Comparison of ENCODE assay signal across 21 mouse cellular contexts in genomic region chr17:64752126-64753019, GRCm38 (mm10).
DNase-seq lines count a peak whose midpoint lies in the region; ATAC-seq lines count a peak whose summit lies in the region.
"Had no signal": no experiment of that assay in that cellular context is flagged by ENCODE, and none has a peak within 500 bp of the region (broad histone marks: within the 10 kb centered on the region; RNA-seq: fewer than 3 reads in every experiment).

No protein-coding gene starts in this region.

- DNase-seq in heart, adult 18-20 months: peak; percentile 61 to 82
- no peak for DNase-seq in heart, embryonic 10.5 days (ENCODE audit: low spot score)
- peak; percentile 16 for DNase-seq in limb, embryonic 11.5 days (ENCODE audit: low spot score)
- DNase-seq in limb, embryonic 10.5 days (ENCODE audit: low spot score): no peak
- DNase-seq in heart, postnatal 25 days (ENCODE audit: low spot score): peak; percentile 17
- DNase-seq in liver, embryonic 11.5 days (ENCODE audit: low spot score): no peak
- DNase-seq: adrenal gland, postnatal 10 days; cerebellum, adult 18-20 months; cerebellum, postnatal 36 days; forebrain, postnatal 0 days; layer of hippocampus, postnatal 36 days; right cerebral cortex, postnatal 14 days; thymus, postnatal 25 days had no signal

- no peak overlapping the region for H3K4me3 ChIP-seq in heart, embryonic 10.5 days
- no peak overlapping the region for H3K4me3 ChIP-seq in limb, embryonic 11.5 days (ENCODE audit: low read depth, low read length)
- no peak overlapping the region for H3K4me3 ChIP-seq in limb, embryonic 10.5 days
- H3K4me3 ChIP-seq in brown adipose tissue, adult 24 weeks (ENCODE audit: insufficient read depth, low read depth, low read length): no peak overlapping the region
- H3K4me3 ChIP-seq in liver, embryonic 11.5 days (ENCODE audit: low read depth, low read length): no peak overlapping the region
- H3K4me3 ChIP-seq: embryonic facial prominence, embryonic 15.5 days; forebrain, embryonic 10.5 days; layer of hippocampus, adult 2 months; limb, embryonic 15.5 days; midbrain, embryonic 12.5 days; neural tube, embryonic 12.5 days had no signal

- H3K9me3 ChIP-seq in heart, embryonic 10.5 days: no peaks in the 10 kb centered on the region
- H3K9me3 ChIP-seq in limb, embryonic 11.5 days (ENCODE audit: control insufficient read depth, low read length): no peaks in the 10 kb centered on the region
- H3K9me3 ChIP-seq in limb, embryonic 10.5 days (replicated peaks): no peaks in the 10 kb centered on the region
- no peaks in the 10 kb centered on the region for H3K9me3 ChIP-seq in liver, embryonic 11.5 days (ENCODE audit: control insufficient read depth, low read length)
- H3K9me3 ChIP-seq: embryonic facial prominence, embryonic 15.5 days; forebrain, embryonic 10.5 days; limb, embryonic 15.5 days; midbrain, embryonic 12.5 days; neural tube, embryonic 12.5 days had no signal

- H3K27me3 ChIP-seq in heart, embryonic 10.5 days (ENCODE audit: insufficient read depth, poor library complexity, severe bottlenecking): no peaks in the 10 kb centered on the region
- H3K27me3 ChIP-seq in limb, embryonic 11.5 days (ENCODE audit: control insufficient read depth, insufficient read depth, low read length): no peaks in the 10 kb centered on the region
- H3K27me3 ChIP-seq in limb, embryonic 10.5 days (ENCODE audit: low read depth, poor library complexity, severe bottlenecking): no peaks in the 10 kb centered on the region
- no peaks in the 10 kb centered on the region for H3K27me3 ChIP-seq in liver, embryonic 11.5 days (replicated peaks; ENCODE audit: control insufficient read depth, insufficient read depth, low read length)
- H3K27me3 ChIP-seq: embryonic facial prominence, embryonic 15.5 days; limb, embryonic 15.5 days; midbrain, embryonic 12.5 days; neural tube, embryonic 12.5 days had no signal

- intact Hi-C loops in heart, postnatal 25 days (cut with DNase I): no loop called here

- H3K36me3 ChIP-seq in heart, embryonic 10.5 days: peaks cover 9% of the 10 kb centered on the region
- H3K36me3 ChIP-seq in limb, embryonic 11.5 days (ENCODE audit: control insufficient read depth, insufficient read depth, low read length): peaks cover 2% of the 10 kb centered on the region; the same call in 1 of the 2 replicates
- H3K36me3 ChIP-seq in limb, embryonic 10.5 days: peaks cover 8% of the 10 kb centered on the region; the same call in 1 of the 2 replicates
- peaks cover 2% of the 10 kb centered on the region; the same call in 1 of the 2 replicates for H3K36me3 ChIP-seq in liver, embryonic 11.5 days (ENCODE audit: control insufficient read depth, insufficient read depth, low read length)
- H3K36me3 ChIP-seq: neural tube, embryonic 12.5 days had no signal

- H3K9ac ChIP-seq in limb, embryonic 11.5 days (ENCODE audit: low read length): no peak overlapping the region
- H3K9ac ChIP-seq in liver, embryonic 11.5 days (ENCODE audit: low read depth, low read length): no peak overlapping the region
- H3K9ac ChIP-seq: embryonic facial prominence, embryonic 15.5 days; forebrain, postnatal 0 days; hindbrain, embryonic 14.5 days; limb, embryonic 15.5 days; midbrain, embryonic 12.5 days; neural tube, embryonic 12.5 days had no signal

- ATAC-seq in limb, embryonic 11.5 days (ENCODE audit: insufficient number of reproducible peaks, low FRiP score, low TSS enrichment, low read depth): no peak
- no peak for ATAC-seq in liver, embryonic 11.5 days (replicated peaks; ENCODE audit: low FRiP score)
- ATAC-seq: forebrain, postnatal 0 days had no signal

- H3K4me1 ChIP-seq in heart, embryonic 10.5 days: peaks cover 9% of the 10 kb centered on the region; the same call in 1 of the 2 replicates
- H3K4me1 ChIP-seq in limb, embryonic 11.5 days (ENCODE audit: control insufficient read depth, insufficient read depth, low read length): no peaks in the 10 kb centered on the region
- no peaks in the 10 kb centered on the region for H3K4me1 ChIP-seq in limb, embryonic 10.5 days
- H3K4me1 ChIP-seq in brown adipose tissue, adult 24 weeks (ENCODE audit: control insufficient read depth, insufficient read depth, insufficient read length, low read length): no peaks in the 10 kb centered on the region
- peaks cover 2% of the 10 kb centered on the region for H3K4me1 ChIP-seq in liver, embryonic 11.5 days (replicated peaks; ENCODE audit: control insufficient read depth, insufficient read depth, low read length)
- H3K4me1 ChIP-seq: embryonic facial prominence, embryonic 15.5 days; forebrain, embryonic 10.5 days; limb, embryonic 15.5 days; midbrain, embryonic 12.5 days; neural tube, embryonic 12.5 days had no signal

- H3K4me2 ChIP-seq in limb, embryonic 11.5 days (ENCODE audit: low read depth, severe bottlenecking): no peak overlapping the region
- no peak overlapping the region for H3K4me2 ChIP-seq in liver, embryonic 11.5 days
- H3K4me2 ChIP-seq: embryonic facial prominence, embryonic 15.5 days; hindbrain, embryonic 14.5 days; limb, embryonic 15.5 days; midbrain, embryonic 12.5 days; neural tube, embryonic 12.5 days had no signal

- no peak overlapping the region for H3K27ac ChIP-seq in heart, embryonic 10.5 days
- H3K27ac ChIP-seq in limb, embryonic 11.5 days (replicated peaks; ENCODE audit: low read depth, low read length): no peak overlapping the region
- H3K27ac ChIP-seq in limb, embryonic 10.5 days: no peak overlapping the region
- H3K27ac ChIP-seq in brown adipose tissue, adult 24 weeks (replicated peaks; ENCODE audit: low read depth, low read length): peak overlapping the region; percentile 63
- no peak overlapping the region for H3K27ac ChIP-seq in liver, embryonic 11.5 days (ENCODE audit: low read depth, low read length)
- H3K27ac ChIP-seq: embryonic facial prominence, embryonic 15.5 days; forebrain, embryonic 10.5 days; hindbrain, embryonic 14.5 days; layer of hippocampus, adult 2 months; limb, embryonic 15.5 days; midbrain, embryonic 12.5 days; neural tube, embryonic 12.5 days had no signal

- 88% methylated on average over 13 of the region's 13 CpGs for WGBS in heart, embryonic 10.5 days
- 93% methylated on average over 13 of the region's 13 CpGs for WGBS in limb, embryonic 11.5 days
- 93% methylated on average over 13 of the region's 13 CpGs for WGBS in limb, embryonic 10.5 days
- 86% methylated on average over 13 of the region's 13 CpGs for WGBS in liver, embryonic 11.5 days

Comparison
In these comparisons a context has a peak if more than half of its experiments do, and no peak if none do; other contexts are left out.
1. DNase-seq: peak in heart, adult 18-20 months (2 of 2), limb, embryonic 11.5 days (single experiment) and heart, postnatal 25 days (single experiment); none in heart, embryonic 10.5 days (single experiment), limb, embryonic 10.5 days (single experiment) and liver, embryonic 11.5 days (single experiment).